Mouse (Mus musculus) gastrocnemius, adult 18-20 months (tissue): ENCODE data around the gene Nacc1. TPM values are rescaled to one million over a fixed set of nuclear protein-coding genes. Genes with fewer than 3 reads are reported as not detected.

Experiments
- DNase-seq: peaks from one replicate; pipeline ENCODE4 v3.0.0; 2021; ENCODE audit warnings: low spot score
- total RNA-seq, 2 experiments: library from RNA; stranded (reverse); gene quantifications; 2 replicates each; pipeline ENCODE4 v1.2.3; 2021

The Nacc1 gene
- total RNA-seq, 2 experiments from 2014 or later, result 19.3 to 22.8 TPM

- peak; percentile 76 for DNase-seq
Observed at GRCm38 (mm10) chr8:84664566-84665384, 22.9 kb downstream of the Nacc1 start.

DNA sequence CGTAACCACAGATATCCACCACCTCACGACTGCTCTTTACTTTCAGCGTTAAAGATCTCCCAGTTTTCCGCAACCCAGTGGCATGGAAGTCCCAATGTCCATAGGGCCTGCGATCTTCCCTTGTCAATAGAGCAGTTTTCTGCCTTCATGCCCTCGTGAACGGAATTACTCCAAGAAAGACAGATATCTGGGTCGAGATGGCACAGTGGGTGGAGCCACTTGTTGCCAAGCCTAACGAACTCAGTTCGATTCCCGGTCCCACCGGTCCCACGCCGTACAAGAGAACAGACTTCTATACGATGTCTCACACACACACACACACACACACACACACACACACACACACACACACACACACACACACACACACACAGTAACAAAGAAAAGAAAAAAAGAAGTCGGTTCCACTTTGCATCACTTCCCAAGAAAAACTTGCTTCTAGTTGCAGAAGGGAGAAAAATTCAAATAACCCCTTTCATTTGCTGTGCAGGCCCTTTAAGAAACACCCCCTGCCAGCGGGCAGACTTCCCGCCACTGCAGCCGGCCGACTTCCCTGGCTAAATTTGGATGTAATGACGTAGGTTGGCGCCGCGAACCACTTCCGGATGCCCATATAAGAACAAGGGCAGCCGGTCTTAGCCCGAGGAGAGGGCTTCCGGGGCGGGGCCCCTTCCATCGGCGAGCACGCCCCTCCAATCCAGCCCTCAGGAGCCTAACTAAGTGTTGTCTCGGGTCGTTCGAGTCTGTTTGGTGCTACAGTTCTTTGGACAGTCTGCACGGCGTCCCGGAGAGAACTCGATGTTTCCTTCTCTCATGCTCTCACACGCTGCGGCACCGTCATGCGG is 24.0 kb downstream of the Nacc1 start:
- DNase-seq, result peak; percentile 99

DNA sequence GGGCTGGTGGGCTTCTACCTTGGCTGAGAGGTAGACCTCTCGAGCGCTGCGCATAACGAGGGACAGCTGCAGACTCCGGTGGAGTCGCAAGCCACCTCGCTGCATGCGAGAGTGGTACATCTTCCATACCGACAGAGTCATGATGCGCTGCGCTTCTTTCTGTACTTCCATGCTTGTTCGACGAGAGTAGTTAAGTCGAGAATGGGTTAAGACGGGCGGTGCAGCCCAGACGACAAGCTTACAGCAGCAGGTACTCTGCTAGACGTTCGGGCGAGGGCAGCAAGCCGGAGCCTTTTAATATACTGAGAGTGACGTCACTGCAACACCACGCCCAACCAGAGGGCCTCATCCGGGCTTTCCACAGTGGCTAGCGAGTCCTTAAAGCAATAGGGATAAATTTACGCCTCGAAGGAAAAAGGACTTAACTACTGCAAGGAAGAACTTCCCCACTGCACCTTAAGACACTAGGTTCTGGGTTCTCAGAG is 25.0 kb downstream of the Nacc1 start, which contains the start of gene Ier2:
Ier2 (minus strand) TSS at position 272 of the 485 bp plus-strand sequence.
- peak; percentile 98 for DNase-seq

- DNase-seq, result peak; percentile 38
Observed at GRCm38 (mm10) chr8:84661961-84662571, 25.6 kb downstream of the Nacc1 start.

DNA sequence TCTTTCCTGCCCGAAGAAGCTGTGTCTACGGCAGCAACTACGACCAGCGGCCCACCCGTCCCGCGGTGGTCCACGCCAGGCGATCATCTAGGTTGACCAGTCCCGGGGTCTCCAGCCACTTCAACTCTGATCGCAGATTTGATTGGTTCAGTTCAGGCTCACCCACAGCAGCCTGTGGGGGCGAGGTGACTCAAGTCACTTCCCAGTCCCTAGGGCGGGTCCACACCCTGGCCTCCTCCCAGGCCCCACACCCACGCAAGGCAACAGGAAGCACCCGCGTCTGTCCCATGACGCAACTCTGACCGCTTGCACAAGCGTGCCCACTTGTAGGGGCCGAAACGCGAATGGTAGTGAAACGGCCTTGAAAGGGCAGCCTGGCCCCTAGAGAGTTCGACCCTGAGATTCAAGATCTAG is 26.2 kb downstream of the Nacc1 start:
- DNase-seq, result peak; percentile 93

GRCm38 (mm10) chr8:84660819-84661457 is 26.7 kb downstream of the Nacc1 start:
- DNase-seq, result peak; percentile 40

- DNase-seq, result peak; percentile 43
Observed at GRCm38 (mm10) chr8:84659936-84660818, 27.5 kb downstream of the Nacc1 start.

- no peak for DNase-seq
Observed at GRCm38 (mm10) chr8:84658951-84659350, 28.7 kb downstream of the Nacc1 start.

DNA sequence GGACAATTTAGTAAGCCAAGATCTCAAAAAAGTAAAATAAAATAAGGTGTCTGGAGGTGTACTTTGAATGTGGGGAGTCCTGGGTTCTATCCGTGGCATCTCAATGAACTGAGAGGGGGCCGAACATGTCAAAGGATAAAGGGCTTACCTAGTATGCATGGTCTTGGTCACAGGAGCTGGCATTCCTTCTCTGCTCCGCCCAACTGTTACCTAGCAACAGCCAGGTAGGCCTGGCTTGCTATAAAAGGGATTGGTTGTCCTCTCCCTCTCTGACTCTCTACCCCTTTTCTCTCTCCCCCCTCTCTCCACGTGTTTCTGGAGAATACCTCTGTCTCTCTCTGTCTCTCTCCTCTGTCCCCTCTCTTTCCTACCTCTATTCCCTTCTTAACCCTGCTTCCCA is 30.0 kb downstream of the Nacc1 start:
- no peak for DNase-seq

GRCm38 (mm10) chr8:84657203-84657602 is 30.5 kb downstream of the Nacc1 start:
- no peak for DNase-seq

- peak; percentile 55 for DNase-seq
Observed at GRCm38 (mm10) chr8:84656641-84657126, 31.0 kb downstream of the Nacc1 start.

GRCm38 (mm10) chr8:84656191-84656525 is 31.5 kb downstream of the Nacc1 start:
- DNase-seq, result no peak

DNA sequence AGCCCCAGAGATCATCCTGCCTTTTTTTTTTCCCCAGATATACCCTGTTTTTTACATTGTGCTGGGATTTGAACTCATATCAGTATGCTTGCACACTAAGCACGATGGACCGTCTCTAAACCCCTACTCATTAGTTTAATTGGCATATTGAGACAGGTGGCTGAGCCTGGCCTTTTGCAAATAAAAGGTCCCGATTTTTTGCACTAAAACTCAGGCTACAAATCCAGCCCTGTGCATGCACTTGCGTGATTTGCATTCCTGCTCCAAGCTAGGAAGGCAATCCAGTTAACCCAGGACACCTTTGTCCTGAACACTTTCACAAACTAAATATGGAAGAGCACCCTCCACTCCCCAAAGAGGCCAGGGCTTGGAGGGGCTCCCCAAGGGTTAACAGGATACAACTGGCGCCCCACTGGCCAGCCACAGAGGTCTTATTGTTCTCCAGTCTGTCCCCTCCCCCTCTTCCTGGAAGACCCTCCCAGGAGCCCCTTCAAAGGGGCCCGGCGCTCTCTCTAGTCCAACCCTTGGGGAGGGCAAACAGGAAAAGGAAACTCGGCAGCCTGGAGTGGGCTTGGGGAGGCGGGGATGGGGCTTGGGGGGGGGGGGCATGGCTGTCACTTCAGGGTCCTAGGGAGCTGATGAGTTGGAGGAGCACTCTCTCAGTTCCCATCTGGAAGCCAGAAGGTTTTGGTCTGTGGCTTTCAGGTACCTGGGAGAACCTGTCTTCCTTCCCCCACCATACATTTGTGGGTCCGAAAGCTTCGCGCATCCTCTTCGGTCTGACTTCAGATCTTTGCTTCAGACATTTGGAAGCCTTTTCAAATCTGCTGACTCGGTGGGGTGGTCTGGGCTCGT is 32.1 kb downstream of the Nacc1 start:
- DNase-seq, result no peak

- DNase-seq, result no peak
Observed at GRCm38 (mm10) chr8:84654597-84654996, 33.1 kb downstream of the Nacc1 start.

- no peak for DNase-seq
Observed at GRCm38 (mm10) chr8:84653092-84653631, 34.5 kb downstream of the Nacc1 start.

DNA sequence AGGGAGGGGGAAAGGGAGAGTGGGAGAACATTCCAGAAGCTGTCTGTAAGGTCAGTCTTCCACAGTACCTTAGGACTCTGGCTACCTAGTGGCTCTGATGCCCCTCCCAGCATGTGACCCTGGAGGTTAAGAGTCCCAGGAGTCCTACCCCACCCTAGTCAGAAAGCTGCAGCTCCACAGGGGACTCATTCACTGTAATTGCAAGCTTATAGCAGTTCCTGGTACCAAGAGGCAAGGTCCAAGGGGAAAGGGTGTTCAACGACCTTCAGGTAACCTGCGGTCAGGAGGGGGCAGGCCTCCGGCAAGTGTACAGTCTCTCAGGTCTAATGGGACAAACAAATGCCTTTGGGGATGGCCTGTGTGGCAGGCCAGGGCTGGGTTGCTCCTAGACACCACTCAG is 37.4 kb downstream of the Nacc1 start:
- no peak for DNase-seq

- no peak for DNase-seq
Observed at GRCm38 (mm10) chr8:84647461-84647901, 40.2 kb downstream of the Nacc1 start.

- no peak for DNase-seq
Observed at GRCm38 (mm10) chr8:84646800-84647199, 40.9 kb downstream of the Nacc1 start.

GRCm38 (mm10) chr8:84643019-84643418 is 44.6 kb downstream of the Nacc1 start:
- no peak for DNase-seq
